Mouse (Mus musculus) neutrophil, adult 5-6 weeks (primary cell): ENCODE measurements around the gene Col25a1. TPM values are rescaled to one million over a fixed set of nuclear protein-coding genes. Genes with fewer than 3 reads are reported as not detected.

ENCODE experiments used
- ATAC-seq: fragments of 151-379, 151-347 bp; 2 replicates; pipeline ENCODE4 v1.8.0; 2017; ENCODE audit warnings: mild to moderate bottlenecking, moderate TSS enrichment; ENCODE audit not compliant: insufficient number of reproducible peaks, poor library complexity, low FRiP score, severe bottlenecking; ENCODE audit errors: extremely low read depth
- total RNA-seq: library from RNA; stranded (forward); fragments of 200-1000 nt; gene quantifications from 2 replicates; pipeline ENCODE4 v1.2.3, GENCODE M21; 2017

Col25a1 gene
- total RNA-seq, 1 experiment from 2014 or later: not detected

DNA sequence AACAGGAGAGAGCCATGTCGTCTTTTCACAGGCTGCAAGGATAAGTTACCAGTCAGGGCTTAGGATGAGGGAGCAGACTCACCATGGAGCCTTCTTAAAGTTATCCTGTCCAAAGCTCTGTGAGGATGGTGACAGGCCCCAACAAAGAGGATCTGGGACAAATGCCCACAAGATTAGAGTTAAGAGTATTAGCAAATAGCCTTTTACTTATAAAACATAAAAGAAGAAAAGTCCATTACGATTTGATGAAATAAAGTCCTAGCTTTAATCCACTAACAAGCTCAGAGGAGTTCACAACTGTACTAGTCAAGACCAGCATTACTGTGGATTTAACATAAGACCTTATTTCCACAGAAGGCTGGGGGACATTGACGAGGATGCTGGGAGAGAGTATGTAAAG is 26.2 kb downstream of the Col25a1 start:
- ATAC-seq: no peak

DNA sequence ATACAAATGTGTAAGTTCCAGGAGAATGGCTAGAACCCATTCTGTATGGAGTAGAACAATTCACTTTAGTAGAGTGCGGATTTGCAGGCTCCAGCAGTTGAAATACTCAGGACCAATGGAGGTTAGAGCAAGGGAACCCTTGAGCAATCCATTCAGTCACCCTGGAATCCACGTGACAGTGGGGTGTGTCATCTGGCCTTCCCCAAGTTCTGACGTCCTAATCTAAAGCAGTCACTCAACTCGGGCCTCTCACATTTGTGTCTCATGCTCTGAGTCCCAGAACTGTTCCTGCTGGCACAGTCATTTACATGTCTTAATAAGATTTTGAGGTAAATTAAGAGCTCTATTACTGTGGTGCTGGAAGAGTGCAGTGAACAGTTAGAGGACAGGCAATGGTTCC is 28.6 kb downstream of the Col25a1 start:
- no peak for ATAC-seq

DNA sequence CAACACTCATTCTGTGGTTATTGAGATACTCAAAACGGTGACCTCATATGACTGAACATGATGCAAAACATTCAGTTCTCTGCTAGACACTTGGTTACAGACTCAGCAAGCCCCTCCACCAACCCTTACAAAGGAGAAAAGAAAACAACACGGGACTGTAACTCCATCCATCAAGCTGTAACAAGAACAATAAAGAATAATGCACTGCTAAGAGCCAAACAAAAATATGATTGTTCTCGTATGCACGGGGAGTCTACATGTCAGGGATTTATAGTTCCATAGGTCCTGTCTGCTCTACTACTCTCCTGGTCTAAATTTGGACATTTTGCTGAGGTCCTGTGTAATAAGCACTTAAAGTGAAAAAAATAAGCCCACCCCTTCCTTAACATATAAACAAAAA is 29.6 kb downstream of the Col25a1 start:
- ATAC-seq: no peak

DNA sequence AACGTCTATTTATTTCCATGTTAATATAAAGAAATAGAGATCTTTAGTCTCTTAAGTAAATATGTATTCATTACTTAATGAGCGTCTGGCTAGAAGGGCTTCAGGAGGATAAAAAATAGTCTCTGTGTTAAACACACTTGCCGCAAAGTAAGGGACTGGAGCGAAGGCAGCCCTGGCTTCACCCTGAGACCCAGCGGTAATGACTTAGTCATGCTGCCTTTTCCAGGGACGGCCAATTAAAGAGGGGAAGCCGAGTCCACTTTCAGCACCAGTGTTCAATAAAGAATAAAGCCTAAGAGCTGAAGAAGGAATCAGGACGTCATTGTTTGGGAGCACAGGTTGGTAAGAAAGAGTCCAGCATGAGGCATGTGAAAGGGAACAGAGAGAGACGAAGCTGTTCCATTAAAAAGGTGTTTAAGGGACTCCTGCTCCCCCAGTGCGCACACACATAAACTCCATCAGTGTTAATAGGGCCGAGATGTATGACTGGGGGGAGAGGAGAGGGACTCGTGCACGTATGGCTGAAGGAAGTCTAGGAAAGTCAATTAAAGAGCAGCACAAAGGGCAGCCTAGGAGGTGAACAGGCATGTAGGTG is 30.1 kb downstream of the Col25a1 start:
- ATAC-seq: no peak

DNA sequence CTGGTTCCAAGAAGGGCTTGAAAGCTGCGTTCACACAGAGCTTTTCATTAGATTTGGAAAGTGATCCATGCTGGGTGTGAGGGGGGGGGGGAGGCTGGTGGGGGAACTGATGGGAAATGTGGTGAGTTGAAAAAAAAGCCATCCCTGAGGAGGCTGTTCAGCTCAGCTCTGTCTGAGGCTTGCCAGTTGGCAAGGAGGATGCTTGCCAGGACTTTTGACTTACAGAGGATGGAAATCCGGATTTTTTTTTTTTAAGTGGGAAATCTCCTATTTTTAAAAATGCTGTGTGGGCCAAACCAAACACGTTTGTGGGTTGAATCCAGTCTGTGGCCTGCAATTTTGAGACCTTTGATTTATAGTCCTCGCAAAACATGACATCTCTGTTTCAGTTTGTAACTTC is 35.6 kb downstream of the Col25a1 start:
- ATAC-seq: no peak

GRCm38 (mm10) chr3:130172764-130173163 is 41.5 kb downstream of the Col25a1 start:
- ATAC-seq: no peak

DNA sequence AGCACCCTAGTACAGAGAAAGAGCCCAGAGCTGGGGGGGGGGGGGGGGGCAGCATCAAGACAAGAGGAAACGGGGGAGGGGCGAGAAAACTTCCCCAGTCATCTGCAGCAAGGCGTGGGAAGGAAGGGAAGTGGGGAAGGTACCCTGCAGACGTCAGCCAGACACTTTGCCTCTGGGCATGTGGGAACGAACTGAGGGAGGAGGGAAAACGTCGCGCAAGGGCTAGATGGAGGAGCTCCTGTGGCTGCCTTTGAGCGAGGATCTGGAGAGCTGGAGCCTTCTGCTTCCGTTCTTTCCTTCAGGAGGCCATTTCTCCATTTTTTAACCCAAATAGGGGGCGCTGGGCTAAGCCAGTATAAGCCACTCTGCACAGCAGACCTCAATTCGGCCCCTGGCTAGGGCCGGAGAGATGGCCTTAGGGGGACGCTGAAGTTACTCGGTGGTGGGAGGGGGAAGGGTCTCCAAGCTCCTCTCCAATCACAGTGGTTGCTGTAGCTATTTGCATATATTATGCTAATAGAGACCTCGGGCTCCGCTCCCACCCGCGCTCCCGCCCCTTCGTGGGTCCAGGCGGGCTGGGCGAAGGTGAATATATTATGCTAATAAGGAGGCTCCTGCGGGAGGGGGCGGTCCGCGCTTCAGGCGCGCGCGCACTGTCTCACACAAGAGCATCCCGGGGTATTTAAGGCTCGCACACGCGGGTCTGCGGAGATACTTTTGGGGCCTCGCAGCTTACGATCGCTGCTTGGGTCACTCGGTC is 49.1 kb downstream of the Col25a1 start:
- no peak for ATAC-seq

- 0 out of 2 replicates have a peak, but pooled peaks have one; percentile 3 for ATAC-seq
Observed at GRCm38 (mm10) chr3:130180964-130181590, 49.8 kb downstream of the Col25a1 start.

DNA sequence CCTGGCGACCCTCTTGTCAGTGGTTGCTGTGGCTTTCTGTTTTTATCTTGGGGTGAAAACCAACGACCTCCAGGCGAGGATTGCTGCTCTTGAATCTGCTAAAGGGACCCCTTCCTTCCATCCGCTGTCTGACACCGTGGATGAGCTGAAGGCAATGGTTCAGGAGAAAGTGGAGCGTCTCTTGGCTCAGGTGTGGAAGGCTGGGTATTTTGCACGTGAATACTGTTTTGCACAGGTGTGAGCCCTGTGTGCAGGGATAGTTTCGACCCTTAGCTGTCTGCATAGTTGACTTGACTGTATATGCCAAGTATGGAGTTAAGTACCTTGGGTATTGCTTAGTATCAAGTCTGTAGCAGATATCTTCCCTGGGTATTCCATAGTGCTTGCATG is 50.3 kb downstream of the Col25a1 start:
- no peak for ATAC-seq

DNA sequence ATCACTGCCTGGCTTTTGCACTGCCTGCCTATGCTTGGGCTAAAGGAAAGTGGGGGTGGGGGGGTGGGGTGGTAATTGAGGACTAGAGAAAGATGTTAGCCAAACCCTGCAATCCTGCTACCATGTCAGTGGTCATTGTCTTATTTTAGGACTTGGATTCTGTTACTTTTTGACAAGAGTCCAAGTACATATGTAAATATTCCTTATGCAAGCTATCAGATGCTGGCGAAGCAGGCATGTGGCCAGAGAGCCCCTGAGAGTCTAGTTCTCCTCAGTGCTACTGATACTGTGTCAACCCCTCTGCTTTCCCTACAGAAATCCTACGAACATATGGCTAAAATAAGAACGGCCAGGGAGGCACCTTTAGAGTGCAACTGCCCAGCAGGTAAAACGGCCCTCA is 51.1 kb downstream of the Col25a1 start:
- ATAC-seq: no peak

- ATAC-seq: no peak
Observed at GRCm38 (mm10) chr3:130185111-130185510, 53.8 kb downstream of the Col25a1 start.

- no peak for ATAC-seq
Observed at GRCm38 (mm10) chr3:130187588-130187987, 56.3 kb downstream of the Col25a1 start.

DNA sequence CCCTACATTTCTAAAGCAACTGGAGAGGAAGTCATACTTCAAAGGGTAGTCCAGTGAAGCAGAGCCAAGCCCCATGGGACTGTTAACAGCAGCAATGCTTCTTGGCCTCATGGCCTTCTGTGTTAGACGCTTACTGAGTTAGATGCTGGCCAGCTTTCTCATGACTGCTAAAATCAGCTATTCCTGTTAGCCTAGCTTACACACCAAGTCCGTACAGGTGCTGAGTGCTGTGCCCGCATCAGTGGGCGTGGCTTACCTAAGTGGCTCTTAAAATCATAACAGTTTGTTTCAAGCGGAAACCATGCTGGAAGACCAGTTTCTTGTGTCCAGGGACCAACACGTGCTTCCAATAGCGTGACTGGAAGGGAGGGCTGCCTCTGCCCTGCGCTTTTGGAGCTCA is 62.1 kb downstream of the Col25a1 start:
- ATAC-seq: no peak

GRCm38 (mm10) chr3:130214631-130215030 is 83.3 kb downstream of the Col25a1 start:
- ATAC-seq: no peak

DNA sequence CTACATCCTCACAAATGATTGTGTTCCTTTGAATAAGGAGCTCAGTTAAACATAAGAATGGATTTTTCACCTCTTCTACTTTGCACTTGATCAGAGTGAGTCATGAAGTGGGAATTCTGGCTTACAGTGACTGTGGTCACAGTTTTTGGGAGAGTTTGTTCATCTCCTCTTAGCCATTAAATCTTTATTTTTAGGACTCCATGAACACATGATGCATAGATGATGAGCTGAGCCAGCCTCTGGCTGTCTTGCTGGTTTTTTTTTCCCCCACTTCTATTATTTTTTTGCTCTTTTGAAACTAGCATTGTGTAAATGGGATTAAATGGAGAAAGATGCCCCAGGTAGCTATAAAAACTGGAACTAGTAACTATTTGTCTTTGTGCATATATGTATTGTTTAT is 84.8 kb downstream of the Col25a1 start:
- no peak for ATAC-seq

GRCm38 (mm10) chr3:130216646-130217045 is 85.3 kb downstream of the Col25a1 start:
- no peak for ATAC-seq

DNA sequence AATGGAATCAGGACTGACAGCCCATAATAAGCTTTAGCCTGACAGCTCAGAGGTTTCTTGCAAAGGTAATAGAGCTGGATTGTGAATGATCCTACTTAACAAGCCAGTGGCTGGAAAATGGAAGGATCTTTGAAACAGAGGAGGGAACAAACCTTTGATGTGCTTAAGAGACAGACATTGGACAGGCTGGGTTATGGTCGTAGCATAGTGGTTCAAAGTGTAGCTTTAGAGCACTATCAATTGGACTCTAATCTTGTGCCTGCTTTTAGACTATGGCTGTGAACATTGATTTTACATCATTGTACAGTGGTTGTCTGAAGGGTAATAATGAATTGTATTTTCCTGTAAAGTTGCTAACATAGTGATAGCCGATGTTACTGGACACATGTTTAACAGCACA is 86.4 kb downstream of the Col25a1 start:
- ATAC-seq: no peak

DNA sequence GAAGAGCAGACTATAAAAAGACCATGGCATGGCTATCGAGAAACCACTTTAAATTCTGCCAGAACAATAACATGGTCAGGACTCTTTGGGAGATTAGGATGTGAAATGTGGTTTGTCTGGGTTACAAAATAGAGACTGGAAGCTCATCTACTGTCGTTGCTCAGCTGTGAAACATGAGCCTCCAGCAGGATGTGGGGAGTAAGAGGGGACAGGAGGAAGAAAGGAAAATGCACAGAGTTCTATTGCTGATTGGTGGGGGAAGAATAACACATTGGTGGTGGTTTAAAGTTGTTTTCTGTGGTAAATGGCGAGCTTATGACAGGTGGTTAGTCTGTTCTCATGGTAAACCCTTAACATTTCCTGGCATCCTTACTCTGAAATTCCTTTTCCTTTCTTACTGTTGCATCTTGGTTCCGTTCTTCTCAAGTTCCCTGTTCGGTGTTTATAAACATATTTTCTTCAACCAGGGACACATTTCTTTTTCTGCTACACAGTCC is 87.0 kb downstream of the Col25a1 start:
- no peak for ATAC-seq

DNA sequence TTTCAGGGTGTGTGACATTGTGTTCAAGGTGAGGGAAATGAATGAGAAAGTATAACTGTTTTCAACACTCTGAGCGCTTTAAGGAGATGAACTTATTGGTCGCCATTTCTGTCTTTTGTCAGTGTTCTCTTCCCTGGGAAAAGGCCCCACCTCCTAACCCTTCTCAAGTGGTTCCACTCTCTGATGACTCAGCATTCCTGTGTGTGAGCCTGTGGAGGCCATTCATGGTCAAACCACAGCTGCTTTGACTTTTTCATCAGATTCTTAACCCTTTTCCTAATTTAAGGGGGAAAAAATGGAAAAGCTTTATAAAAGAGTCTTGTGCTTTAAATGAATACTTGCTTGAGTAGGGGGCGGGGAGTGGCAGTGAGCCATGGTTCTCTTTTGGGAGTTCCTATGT is 89.5 kb downstream of the Col25a1 start:
- no peak for ATAC-seq

DNA sequence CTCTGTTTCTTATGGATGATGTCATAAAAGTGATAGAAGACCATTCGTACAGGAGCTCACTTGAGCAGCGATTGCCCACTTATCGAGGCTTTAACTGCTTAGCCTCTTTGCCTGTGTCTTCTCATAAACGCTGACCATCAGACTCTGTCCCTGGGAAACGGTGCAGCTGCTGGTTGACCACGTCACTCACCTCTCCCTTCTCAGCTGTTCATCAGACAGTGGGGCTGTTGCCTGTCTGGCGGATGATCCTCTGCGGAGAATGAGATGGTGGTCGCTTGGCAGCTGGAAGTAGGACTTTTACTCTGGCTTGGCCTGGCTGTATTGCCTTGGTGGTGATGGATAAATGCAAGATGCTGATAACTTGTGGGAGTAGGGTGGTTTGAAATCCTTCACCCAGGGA is 96.9 kb downstream of the Col25a1 start:
- ATAC-seq: no peak
